ENCODE assay signal across 34 mouse cellular contexts in genomic region chr11:71881841-71882240, GRCm38 (mm10).
"Had no signal": no experiment of that assay in that cellular context is flagged by ENCODE, and none has a peak within 500 bp of the region (broad histone marks: within the 10 kb centered on the region; RNA-seq: fewer than 3 reads in every experiment).

No protein-coding gene starts in this region.

- H3K9me3 ChIP-seq: heart, embryonic 10.5 days; heart, embryonic 12.5 days; heart, embryonic 13.5 days; heart, embryonic 15.5 days; hindbrain, embryonic 10.5 days; hindbrain, embryonic 12.5 days; hindbrain, embryonic 13.5 days; hindbrain, embryonic 15.5 days; intestine, embryonic 15.5 days; kidney, embryonic 15.5 days had no signal

- H3K27me3 ChIP-seq: heart, embryonic 12.5 days; heart, embryonic 13.5 days; heart, embryonic 15.5 days; hindbrain, embryonic 12.5 days; hindbrain, embryonic 13.5 days; hindbrain, embryonic 15.5 days; intestine, embryonic 15.5 days; kidney, embryonic 15.5 days had no signal

- ATAC-seq: hindbrain, embryonic 16.5 days; hindbrain, postnatal 0 days; inflammation-experienced regulatory T-cells, adult 6 months; intestine, embryonic 15.5 days; intestine, embryonic 16.5 days; intestine, postnatal 0 days had no signal

- H3K4me3 ChIP-seq: heart, embryonic 10.5 days; heart, embryonic 12.5 days; heart, embryonic 13.5 days; heart, embryonic 15.5 days; hindbrain, embryonic 10.5 days; hindbrain, embryonic 12.5 days; hindbrain, embryonic 13.5 days; hindbrain, embryonic 15.5 days; intestine, embryonic 15.5 days; kidney, embryonic 15.5 days; layer of hippocampus, adult 2 months had no signal

- H3K27ac ChIP-seq: heart, embryonic 10.5 days; heart, embryonic 13.5 days; heart, embryonic 15.5 days; hindbrain, embryonic 10.5 days; hindbrain, embryonic 12.5 days; hindbrain, embryonic 13.5 days; hindbrain, embryonic 14.5 days; hindbrain, embryonic 15.5 days; hindbrain, postnatal 0 days; intestine, embryonic 15.5 days; kidney, embryonic 15.5 days; kidney, postnatal 0 days; layer of hippocampus, adult 2 months had no signal

- DNase-seq: heart, postnatal 10 days; heart, postnatal 14 days; heart, postnatal 36 days; heart, postnatal 4 days; kidney, adult 11 months; kidney, adult 18-20 months; kidney, adult 2 months; kidney, adult 8-10 months; kidney, adult 9 months; kidney, postnatal 10 days; kidney, postnatal 14 days; kidney, postnatal 25 days; kidney, postnatal 36 days; kidney, postnatal 4 days; layer of hippocampus, adult 9-11 months; layer of hippocampus, postnatal 36 days had no signal

- H3K36me3 ChIP-seq: heart, embryonic 10.5 days; heart, embryonic 12.5 days; heart, embryonic 13.5 days; heart, embryonic 15.5 days; hindbrain, embryonic 10.5 days; hindbrain, embryonic 12.5 days; hindbrain, embryonic 13.5 days; hindbrain, embryonic 15.5 days; intestine, embryonic 15.5 days; kidney, embryonic 15.5 days had no signal

- H3K4me1 ChIP-seq: heart, embryonic 10.5 days; heart, embryonic 12.5 days; heart, embryonic 13.5 days; heart, embryonic 15.5 days; hindbrain, embryonic 15.5 days; intestine, embryonic 15.5 days; kidney, embryonic 15.5 days had no signal
